Comparison of ENCODE assay signal across 18 mouse cellular contexts in genomic region chr15:7404521-7404920, GRCm38 (mm10).
"Had no signal": no experiment of that assay in that cellular context is flagged by ENCODE, and none has a peak within 500 bp of the region (broad histone marks: within the 10 kb centered on the region; RNA-seq: fewer than 3 reads in every experiment).

No protein-coding gene starts in this region.

- H3K36me3 ChIP-seq: lung, embryonic 15.5 days; midbrain, embryonic 10.5 days; midbrain, embryonic 12.5 days; neural tube, embryonic 13.5 days; neural tube, embryonic 15.5 days had no signal

- H3K4me2 ChIP-seq: lung, embryonic 15.5 days; midbrain, embryonic 12.5 days; neural tube, embryonic 13.5 days; neural tube, embryonic 15.5 days had no signal

- H3K4me3 ChIP-seq: lung, embryonic 15.5 days; midbrain, embryonic 10.5 days; midbrain, embryonic 12.5 days; myocyte; neural tube, embryonic 13.5 days; neural tube, embryonic 15.5 days had no signal

- ATAC-seq: midbrain, embryonic 16.5 days had no signal

- H3K9ac ChIP-seq: lung, embryonic 15.5 days; midbrain, embryonic 12.5 days; neural tube, embryonic 13.5 days; neural tube, embryonic 15.5 days had no signal

- DNase-seq: lung, adult 18-20 months; lung, postnatal 14 days; midbrain, embryonic 14.5 days; retina, postnatal 1 day; right cerebral cortex, adult 18-20 months; right cerebral cortex, postnatal 25 days; right cerebral cortex, postnatal 4 days; spleen, adult 18-20 months; thymus, adult 18-20 months; thymus, postnatal 14 days; thymus, postnatal 36 days had no signal

- H3K9me3 ChIP-seq: lung, embryonic 15.5 days; midbrain, embryonic 10.5 days; midbrain, embryonic 12.5 days; neural tube, embryonic 13.5 days; neural tube, embryonic 15.5 days had no signal

- H3K27ac ChIP-seq: lung, embryonic 15.5 days; midbrain, embryonic 10.5 days; midbrain, embryonic 12.5 days; neural tube, embryonic 13.5 days; neural tube, embryonic 15.5 days had no signal

- H3K4me1 ChIP-seq: lung, embryonic 15.5 days; midbrain, embryonic 10.5 days; midbrain, embryonic 12.5 days; neural tube, embryonic 13.5 days; neural tube, embryonic 15.5 days had no signal
